Mouse (Mus musculus) cortical plate, adult 2 months (tissue): ENCODE data around the gene Ttc7b.

ENCODE experiments used
- CTCF ChIP-seq: fragments of 200-500 bp; IDR thresholded peaks from 2 replicates; pipeline ENCODE4 v1.5.1; 2011; ENCODE audit warnings: mild to moderate bottlenecking, control low read depth, low read length; ENCODE audit not compliant: insufficient read depth; ENCODE audit errors: extremely low read depth
- POLR2A ChIP-seq: fragments of 200-500 bp; IDR thresholded peaks from 2 replicates; pipeline ENCODE4 v1.6.1; 2011; ENCODE audit warnings: mild to moderate bottlenecking, low read length, control low read depth; ENCODE audit not compliant: insufficient read depth; ENCODE audit errors: extremely low read depth

GRCm38 (mm10) chr12:100391890-100392289, 128.7 kb downstream of the Ttc7b start:
- TF ChIP-seq POLR2A: no peak
- no peak for TF ChIP-seq CTCF
